Mouse (Mus musculus): ENCODE results near the gene Ror2.

DNA sequence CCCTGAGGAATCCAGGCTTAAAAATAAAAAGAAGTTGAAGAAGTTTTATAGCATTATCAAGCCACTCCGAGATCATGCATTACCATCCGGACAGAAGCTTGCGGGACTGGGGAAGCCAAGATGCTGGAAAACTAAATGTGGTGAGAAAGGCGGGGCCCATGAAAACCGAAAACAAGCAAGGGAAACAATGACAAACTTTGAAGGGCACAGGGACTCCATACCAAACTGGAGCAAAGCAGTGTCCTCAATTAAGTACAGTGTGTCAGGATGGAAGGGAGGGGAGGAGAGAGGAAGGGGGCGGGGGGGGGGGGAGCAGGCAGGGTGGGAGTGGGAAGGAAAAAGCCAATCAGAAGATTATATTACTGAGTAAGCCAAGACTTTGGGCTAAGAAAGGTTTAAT, 126.4 kb downstream of the Ror2 start:
- TF ChIP-seq CTCF (IDR thresholded peaks at IDR 0.05; ENCODE audit: extremely low read depth, insufficient read length, insufficient replicate concordance, low read depth, low read length), result no peak
- TF ChIP-seq POLR2A (IDR thresholded peaks at IDR 0.05; ENCODE audit: low read depth, low read length), result no peak

All from small intestine, adult 2 months (tissue).